ENCODE assay signal across 10 mouse cellular contexts in the genomic region with DNA sequence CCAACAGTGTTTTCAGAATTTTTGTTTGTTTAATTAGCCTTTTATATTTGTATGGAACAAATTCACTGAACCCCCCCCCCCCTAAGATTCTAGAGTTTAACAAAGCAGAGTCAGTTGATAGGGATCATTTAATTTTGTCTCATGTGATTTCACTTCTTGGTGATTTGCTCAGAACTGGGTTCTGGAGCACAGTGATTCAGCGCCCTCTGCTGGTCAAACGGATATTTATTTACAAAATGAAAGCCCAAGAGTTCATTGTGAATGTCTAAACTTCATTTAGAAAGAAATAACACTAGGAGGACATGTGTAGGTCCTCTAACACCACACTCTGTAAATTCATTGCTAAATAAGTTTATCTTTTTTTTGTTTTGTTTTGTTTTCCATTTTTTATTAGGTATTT. TPM values are rescaled to one million over a fixed set of nuclear protein-coding genes. Genes with fewer than 3 reads are reported as not detected.
DNase-seq lines count a peak whose midpoint lies in the region; ATAC-seq and TF ChIP-seq lines count a peak whose summit lies in the region.
"Had no signal": no experiment of that assay in that cellular context is flagged by ENCODE, and none has a peak within 500 bp of the region (broad histone marks: within the 10 kb centered on the region; RNA-seq: fewer than 3 reads in every experiment).

No protein-coding gene starts in this region.

- no peaks in the 10 kb centered on the region for H3K4me1 ChIP-seq in limb, embryonic 14.5 days (ENCODE audit: control insufficient read depth, insufficient read depth, low read length)

- no peaks in the 10 kb centered on the region for H3K36me3 ChIP-seq in limb, embryonic 14.5 days (ENCODE audit: control insufficient read depth, insufficient read depth, low read length)

- no peak overlapping the region for H3K27ac ChIP-seq in limb, embryonic 14.5 days (replicated peaks; ENCODE audit: low read depth, low read length)

- no peak for TF ChIP-seq POLR2A in limb, embryonic 14.5 days (IDR thresholded peaks at IDR 0.05; ENCODE audit: borderline replicate concordance, extremely low read depth, insufficient read depth, insufficient read length)

- no peak overlapping the region for H3K9ac ChIP-seq in limb, embryonic 14.5 days (ENCODE audit: low read depth, low read length, severe bottlenecking)

- no peak overlapping the region for H3K4me2 ChIP-seq in limb, embryonic 14.5 days (replicated peaks; ENCODE audit: low read depth, low read length, severe bottlenecking)

- no peaks in the 10 kb centered on the region for H3K9me3 ChIP-seq in limb, embryonic 14.5 days (ENCODE audit: control insufficient read depth, low read length)

- DNase-seq in urinary bladder, adult 18-20 months (ENCODE audit: low spot score in 2 of 2) = peak; percentile 21 to 22
- DNase-seq in urinary bladder, postnatal 10 days (ENCODE audit: low spot score) = no peak
- DNase-seq in adrenal gland, adult 2 months = peak; percentile 14
- DNase-seq in embryo, embryonic 9.5 days (ENCODE audit: extremely low spot score) = peak; percentile 48
- peak; percentile 67 for DNase-seq in hindlimb bud, embryonic 11.5 days (ENCODE audit: extremely low spot score, low read depth, low spot score)
- DNase-seq in limb, embryonic 14.5 days (ENCODE audit: low spot score) = peak; percentile 71
- peak; percentile 35 for DNase-seq in retina, postnatal 7 days (ENCODE audit: low read depth, low spot score)

- H3K4me3 ChIP-seq in limb, embryonic 14.5 days (replicated peaks; ENCODE audit: low read length) = no peak overlapping the region

- WGBS in limb, embryonic 14.5 days = 0% methylated on average over 2 of the region's 2 CpGs

- no peak; the same call in 1 of the 2 replicates for ATAC-seq in limb, embryonic 14.5 days (ENCODE audit: low FRiP score, low read depth)
- ATAC-seq in erythroblast, adult 5-6 weeks (replicated peaks; ENCODE audit: low FRiP score, poor library complexity, severe bottlenecking) = no peak

- no peaks in the 10 kb centered on the region for H3K27me3 ChIP-seq in limb, embryonic 14.5 days (ENCODE audit: control insufficient read depth, insufficient read depth, low read length)

RNA-seq across cellular contexts. Expression of a gene that starts 29.5 kb away (rescaled TPM):
- not detected for total RNA-seq in adrenal gland, adult 2 months (2021)
- not detected in 2 replicates for polyA plus RNA-seq in adrenal gland, adult 2 months (2012; rRNA removed)
- 0.18 and 0.24 TPM in 2 replicates for polyA plus RNA-seq in limb, embryonic 14.5 days (2012; rRNA removed)
- polyA plus RNA-seq in limb, embryonic 14.5 days (2014; fragmentation: Nextera tagmentation; extraction: Ambion mirVana) = 0.18 and 0.28 TPM in 2 replicates
- 8.1 and 12.1 TPM in 2 replicates for total RNA-seq in erythroblast, adult 5-6 weeks (2015; ENCODE audit: low replicate concordance)
- total RNA-seq in erythroblast, adult 5-6 weeks (2017; ENCODE audit: low replicate concordance) = 7.7 and 9.3 TPM in 2 replicates

RNA-seq across cellular contexts. Expression of a gene that starts 35.2 kb away (rescaled TPM):
- total RNA-seq in adrenal gland, adult 2 months (2021) = not detected
- polyA plus RNA-seq in adrenal gland, adult 2 months (2012; rRNA removed) = not detected in 2 replicates
- polyA plus RNA-seq in limb, embryonic 14.5 days (2012; rRNA removed) = 0.04 and 0.09 TPM in 2 replicates
- not detected in 2 replicates for polyA plus RNA-seq in limb, embryonic 14.5 days (2014; fragmentation: Nextera tagmentation; extraction: Ambion mirVana)
- not detected in 2 replicates for total RNA-seq in erythroblast, adult 5-6 weeks (2015; ENCODE audit: low replicate concordance)
- total RNA-seq in erythroblast, adult 5-6 weeks (2017; ENCODE audit: low replicate concordance) = not detected in 2 replicates
- total RNA-seq: hematopoietic stem cell, adult 5-6 weeks had no signal
- polyA plus RNA-seq: small intestine, adult 2 months had no signal

Comparison
In these comparisons a context has a peak if more than half of its experiments do, and no peak if none do; other contexts are left out.
1. RNA of a gene that starts 29.5 kb away (total RNA-seq): 7.7 to 12.1 TPM in erythroblast, adult 5-6 weeks; not detected in adrenal gland, adult 2 months; every median in the first group is over 4 times any median in the second.